Mouse (Mus musculus) liver, postnatal 0 days (tissue): ENCODE results near the gene Rai2. TPM values are rescaled to one million over a fixed set of nuclear protein-coding genes. Genes with fewer than 3 reads are reported as not detected.

Experiments used
- ATAC-seq: fragments of 200-750 bp; cut with Nextera tagmentation; 2 replicates; pipeline ENCODE4 v1.8.0; 2017; ENCODE audit warnings: mild to moderate bottlenecking, moderate library complexity
- DNase-seq: peaks from one replicate; pipeline ENCODE4 v3.0.0-alpha.2; 2016
- H3K27ac ChIP-seq: fragments of 300-500 bp; sonication (generic); 2 replicates; pipeline ENCODE4 v1.5.1; 2014; ENCODE audit warnings: antibody characterized with exemption, moderate library complexity, mild to moderate bottlenecking, low read depth
- H3K27me3 ChIP-seq: fragments of 300-500 bp; sonication (generic); 2 replicates; pipeline ENCODE4 v1.6.1; 2014; ENCODE audit warnings: low read length, control low read depth, mixed read lengths; ENCODE audit not compliant: insufficient read depth
- H3K36me3 ChIP-seq: fragments of 300-500 bp; sonication (generic); replicated peaks from 2 replicates; pipeline ENCODE4 v1.6.1; 2014; ENCODE audit warnings: mild to moderate bottlenecking, control low read depth, low read length, moderate library complexity, mixed read lengths; ENCODE audit not compliant: insufficient read depth
- H3K4me1 ChIP-seq: fragments of 300-500 bp; sonication (generic); 2 replicates; pipeline ENCODE4 v1.6.1; 2014; ENCODE audit warnings: antibody characterized with exemption, mild to moderate bottlenecking, control low read depth; ENCODE audit not compliant: insufficient read depth
- H3K4me2 ChIP-seq: fragments of 300-500 bp; sonication (generic); 2 replicates; pipeline ENCODE4 v1.6.1; 2014; ENCODE audit warnings: low read depth, mild to moderate bottlenecking, low read length, moderate library complexity, mixed read lengths
- H3K4me3 ChIP-seq: fragments of 300-500 bp; sonication (generic); 2 replicates; pipeline ENCODE4 v1.5.1; 2014; ENCODE audit warnings: low read depth, low read length
- H3K9ac ChIP-seq: fragments of 300-500 bp; sonication (generic); replicated peaks from 2 replicates; pipeline ENCODE4 v1.6.1; 2014; ENCODE audit warnings: mild to moderate bottlenecking, moderate library complexity
- H3K9me3 ChIP-seq: fragments of 300-500 bp; sonication (generic); 2 replicates; pipeline ENCODE4 v1.6.1; 2016; ENCODE audit warnings: mild to moderate bottlenecking, control low read depth, low read length, mixed read lengths
- CTCF ChIP-seq: sonication (generic); IDR thresholded peaks from 2 replicates; pipeline ENCODE4 v1.5.1; 2016; ENCODE audit warnings: antibody characterized with exemption, low read depth
- EP300 ChIP-seq: IDR thresholded peaks from 2 replicates; pipeline ENCODE4 v1.6.1; 2016; ENCODE audit warnings: antibody characterized with exemption, low read depth, mild to moderate bottlenecking
- WGBS: fragments of 180-500 bp; shearing (Covaris S2); extraction: QIAGEN DNeasy Blood & Tissue Kit; methylation state at CpG from one replicate; pipeline ENCODE4 v1.1.7; 2014; ENCODE audit not compliant: insufficient replicate concordance; 5-methylcytosine and 5-hydroxymethylcytosine counted together
- polyA plus RNA-seq: library from polyadenylated mRNA; unstranded; fragments of >200 nt; fragmentation: Nextera tagmentation; extraction: Ambion mirVana; gene quantifications from 2 replicates; pipeline ENCODE4 v1.2.1, GENCODE M21; 2015

Gene Rai2
- polyA plus RNA-seq, 1 experiment from 2014 or later, result 0.62 TPM

DNA sequence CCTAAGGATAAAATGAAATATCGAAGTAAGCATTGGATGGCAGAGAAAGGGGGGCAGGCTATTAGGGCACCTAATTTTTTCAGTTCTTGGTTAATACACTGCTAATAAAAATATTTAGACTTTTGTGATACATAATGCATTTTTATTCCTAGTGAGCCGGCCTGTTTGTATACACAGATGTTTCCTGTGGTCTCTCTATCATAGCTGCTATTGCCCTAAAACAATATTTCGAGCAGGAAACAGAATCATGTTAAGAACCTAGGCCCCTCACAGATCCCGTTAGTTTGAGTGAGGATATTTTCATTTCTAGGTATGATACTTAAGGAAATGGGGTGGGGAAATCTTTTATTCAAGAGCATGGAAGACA is 17.4 kb downstream of the Rai2 start:
- Histone ChIP-seq H3K4me3 (no peak overlapping the region), H3K4me2 (no peak overlapping the region), H3K4me1 (no peaks in the 10 kb centered on the region), H3K9me3 (no peaks in the 10 kb centered on the region), H3K36me3 (no peaks in the 10 kb centered on the region), H3K27ac (no peak overlapping the region), H3K27me3 (peaks cover 6% of the 10 kb centered on the region; the same call in 1 of the 2 replicates), H3K9ac (no peak overlapping the region)
- no peak for DNase-seq
- 63% methylated on average over 4 of the region's 4 CpGs for WGBS
- TF ChIP-seq EP300 (no peak), CTCF (no peak)
- no peak for ATAC-seq

DNA sequence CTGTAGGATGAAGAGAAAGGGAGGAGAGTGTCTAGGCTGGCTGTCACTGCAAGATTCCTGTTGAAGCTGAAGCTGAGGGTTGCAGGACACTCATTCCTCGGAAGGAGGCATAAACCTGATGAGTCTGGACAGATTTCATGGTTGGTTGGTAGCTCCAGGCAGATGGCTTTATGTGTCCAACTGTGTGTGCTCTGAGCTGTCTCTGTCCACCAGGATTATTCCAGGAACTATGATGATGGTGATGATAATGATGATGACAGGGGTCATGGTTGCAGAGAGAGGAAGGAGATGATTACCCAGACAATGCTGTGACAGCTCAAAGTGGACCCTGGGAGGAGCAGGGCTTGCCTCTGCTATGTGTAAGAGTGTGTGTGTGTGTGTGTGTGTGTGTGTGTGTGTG is 22.5 kb downstream of the Rai2 start:
- TF ChIP-seq CTCF, result no peak
- TF ChIP-seq EP300, result no peak
- no peak overlapping the region for H3K4me2 ChIP-seq
- H3K27ac ChIP-seq, result no peak overlapping the region
- WGBS, result 50% methylated on average over 1 of the region's 1 CpGs
- no peaks in the 10 kb centered on the region for H3K36me3 ChIP-seq
- H3K27me3 ChIP-seq, result peaks cover 6% of the 10 kb centered on the region; the same call in 1 of the 2 replicates
- no peak overlapping the region for H3K9ac ChIP-seq
- no peak overlapping the region for H3K4me3 ChIP-seq
- ATAC-seq (no peak), DNase-seq (no peak)
- no peaks in the 10 kb centered on the region for H3K9me3 ChIP-seq
- H3K4me1 ChIP-seq, result no peaks in the 10 kb centered on the region

DNA sequence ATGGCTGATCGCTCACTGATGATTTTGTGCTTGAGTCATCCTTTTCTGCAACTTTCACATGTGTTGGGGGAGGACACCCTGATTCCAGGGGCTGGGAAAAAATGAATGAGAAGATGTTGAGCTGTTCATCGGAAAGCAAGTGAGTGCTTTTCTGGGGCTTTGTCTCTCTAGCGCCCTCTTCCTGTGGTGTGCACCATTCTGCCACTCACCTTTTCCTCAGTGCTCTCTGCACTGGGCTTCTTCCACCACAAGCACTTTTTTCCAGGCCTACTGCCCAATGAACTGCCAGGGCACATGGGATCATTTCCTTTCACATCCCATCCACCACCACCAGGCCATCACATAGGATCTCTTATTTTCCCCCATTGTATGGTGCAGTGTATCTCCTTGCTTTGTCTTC is 26.2 kb downstream of the Rai2 start:
- 49% methylated on average over 3 of the region's 3 CpGs for WGBS
- DNase-seq, result no peak

DNA sequence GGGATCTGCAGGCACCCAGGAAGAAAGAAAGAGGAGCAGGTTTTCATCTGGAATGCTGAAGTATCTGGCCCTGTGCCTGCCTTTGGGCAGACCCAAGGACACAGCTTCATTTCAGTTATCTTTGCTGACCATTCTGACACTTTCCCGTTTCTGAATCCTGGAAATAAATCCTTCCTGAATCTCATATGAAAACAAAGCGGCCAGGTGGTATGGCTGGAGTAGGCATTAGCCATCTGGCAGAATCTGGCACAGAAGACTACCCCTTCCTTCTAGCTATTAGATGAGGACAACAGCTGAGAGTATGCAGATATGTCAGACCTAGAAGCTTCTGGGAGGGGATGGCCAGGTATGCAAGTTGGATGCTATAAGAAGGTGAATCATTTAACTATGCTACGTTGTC is 28.4 kb downstream of the Rai2 start:
- H3K27me3 ChIP-seq, result no peaks in the 10 kb centered on the region; the same call in 1 of the 2 replicates
- no peak overlapping the region for H3K4me2 ChIP-seq
- H3K4me1 ChIP-seq, result no peaks in the 10 kb centered on the region
- no peaks in the 10 kb centered on the region for H3K9me3 ChIP-seq
- no peaks in the 10 kb centered on the region for H3K36me3 ChIP-seq
- no peak for DNase-seq
- H3K9ac ChIP-seq, result no peak overlapping the region
- no peak overlapping the region for H3K27ac ChIP-seq
- no peak overlapping the region for H3K4me3 ChIP-seq
- no peak for ATAC-seq
- TF ChIP-seq CTCF (no peak), EP300 (no peak)
- 64% methylated on average over 3 of the region's 3 CpGs for WGBS

More for the DNA sequence above, 26.2 kb downstream of the Rai2 start:
- Histone ChIP-seq H3K4me2 (no peak overlapping the region), H3K4me3 (no peak overlapping the region), H3K27ac (no peak overlapping the region), H3K9me3 (no peaks in the 10 kb centered on the region), H3K4me1 (no peaks in the 10 kb centered on the region), H3K9ac (no peak overlapping the region), H3K36me3 (no peaks in the 10 kb centered on the region), H3K27me3 (no peaks in the 10 kb centered on the region; the same call in 1 of the 2 replicates)
- no peak for ATAC-seq
- TF ChIP-seq EP300, result no peak
- peak; percentile 33 for TF ChIP-seq CTCF

DNA sequence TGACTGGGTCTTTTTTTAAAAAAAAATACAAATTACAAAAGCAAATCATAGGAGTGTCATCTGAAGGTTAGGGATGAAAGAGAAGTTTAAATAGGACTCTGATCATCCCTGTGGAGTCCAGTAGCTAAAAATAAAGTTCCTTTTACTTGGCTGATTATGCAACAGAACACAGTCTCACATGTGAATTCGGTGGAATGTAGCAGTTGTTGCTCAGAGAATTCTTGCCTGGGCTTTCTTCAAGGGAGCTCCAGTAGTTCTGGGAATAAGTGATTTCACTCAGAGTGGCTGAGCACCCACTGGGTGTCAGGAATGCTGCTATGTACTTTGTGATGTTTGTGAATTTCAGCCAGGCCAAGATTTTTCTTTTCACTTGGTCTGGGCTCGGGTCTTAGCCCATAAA is 30.5 kb downstream of the Rai2 start:
- Histone ChIP-seq H3K27ac (no peak overlapping the region), H3K4me3 (no peak overlapping the region), H3K4me1 (no peaks in the 10 kb centered on the region), H3K4me2 (no peak overlapping the region), H3K9me3 (no peaks in the 10 kb centered on the region), H3K27me3 (no peaks in the 10 kb centered on the region; the same call in 1 of the 2 replicates), H3K36me3 (no peaks in the 10 kb centered on the region), H3K9ac (no peak overlapping the region)
- TF ChIP-seq CTCF (no peak), EP300 (no peak)
- WGBS, result 56% methylated on average over 2 of the region's 2 CpGs
- no peak for ATAC-seq
- no peak for DNase-seq

DNA sequence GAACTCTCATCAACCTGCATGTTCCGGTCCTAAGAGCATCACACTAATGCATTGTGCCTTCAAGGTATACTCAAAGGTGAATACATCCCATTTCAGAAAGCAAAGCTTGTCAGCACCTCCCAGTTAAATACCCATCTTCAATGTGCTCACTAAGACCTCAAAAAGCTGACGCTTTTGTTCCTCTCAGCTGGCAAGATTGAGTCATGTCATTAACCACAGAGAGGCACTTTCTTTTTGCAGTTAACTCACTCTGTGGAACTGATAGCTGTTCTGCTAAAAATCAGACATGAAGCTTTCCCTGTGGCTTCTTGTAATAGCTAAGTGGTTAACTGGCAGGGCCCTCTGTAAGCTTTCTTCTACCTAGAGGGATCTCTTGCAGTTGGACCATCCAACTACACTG is 36.6 kb downstream of the Rai2 start:
- Histone ChIP-seq H3K9ac (no peak overlapping the region), H3K36me3 (no peaks in the 10 kb centered on the region), H3K27ac (no peak overlapping the region), H3K4me1 (no peaks in the 10 kb centered on the region), H3K27me3 (0 out of 2 replicates have a peak, but pooled peaks cover 4% of the 10 kb centered on the region), H3K9me3 (no peaks in the 10 kb centered on the region), H3K4me2 (no peak overlapping the region), H3K4me3 (no peak overlapping the region)
- WGBS, result 63% methylated on average over 2 of the region's 2 CpGs
- no peak for ATAC-seq
- DNase-seq, result no peak
- TF ChIP-seq CTCF, result no peak
- no peak for TF ChIP-seq EP300
